8 mouse cellular contexts compared by ENCODE assay signal in genomic region chr11:120186145-120186740, GRCm38 (mm10). TPM values are rescaled to one million over a fixed set of nuclear protein-coding genes. Genes with fewer than 3 reads are reported as not detected.
DNase-seq lines count a peak whose midpoint lies in the region; ATAC-seq and TF ChIP-seq lines count a peak whose summit lies in the region.

No protein-coding gene starts in this region.

- WGBS in lung, embryonic 16.5 days, result 19% methylated on average over 18 of the region's 18 CpGs
- 5% methylated on average over 18 of the region's 18 CpGs for WGBS in forebrain, embryonic 14.5 days
- 9% methylated on average over 18 of the region's 18 CpGs for WGBS in limb, embryonic 14.5 days
- WGBS in stomach, embryonic 14.5 days, result 11% methylated on average over 18 of the region's 18 CpGs

- H3K4me3 ChIP-seq in lung, embryonic 16.5 days (ENCODE audit: low read length), result peak overlapping the region; percentile 85
- peak overlapping the region; percentile 94 for H3K4me3 ChIP-seq in forebrain, embryonic 14.5 days (ENCODE audit: low read depth, low read length)
- H3K4me3 ChIP-seq in limb, embryonic 14.5 days (replicated peaks; ENCODE audit: low read length), result peak overlapping the region; percentile 66
- H3K4me3 ChIP-seq in stomach, embryonic 14.5 days (ENCODE audit: low read depth, low read length), result peak overlapping the region; percentile 66

- no peaks in the 10 kb centered on the region for H3K27me3 ChIP-seq in lung, embryonic 16.5 days (ENCODE audit: control insufficient read depth, insufficient read depth, low read depth, low read length)
- no peaks in the 10 kb centered on the region for H3K27me3 ChIP-seq in forebrain, embryonic 14.5 days (replicated peaks; ENCODE audit: control insufficient read depth, insufficient read depth, low read length)
- H3K27me3 ChIP-seq in limb, embryonic 14.5 days (ENCODE audit: control insufficient read depth, insufficient read depth, low read length), result no peaks in the 10 kb centered on the region
- no peaks in the 10 kb centered on the region for H3K27me3 ChIP-seq in stomach, embryonic 14.5 days (ENCODE audit: control insufficient read depth, insufficient read depth, low read length)

- no peak for DNase-seq in lung, postnatal 25 days (ENCODE audit: low spot score)
- peak; percentile 46 for DNase-seq in forebrain, embryonic 14.5 days (ENCODE audit: low spot score)
- no peak for DNase-seq in limb, embryonic 14.5 days (ENCODE audit: low spot score)
- no peak for DNase-seq in thymus, postnatal 25 days
- DNase-seq in gastrocnemius, postnatal 14 days, result no peak
- DNase-seq in layer of hippocampus, adult 18-20 months (ENCODE audit: low spot score in 2 of 2), result no peak

- no peaks in the 10 kb centered on the region for H3K9me3 ChIP-seq in lung, embryonic 16.5 days (ENCODE audit: control insufficient read depth, low read length)
- H3K9me3 ChIP-seq in forebrain, embryonic 14.5 days (replicated peaks; ENCODE audit: control insufficient read depth, low read length), result no peaks in the 10 kb centered on the region
- no peaks in the 10 kb centered on the region for H3K9me3 ChIP-seq in limb, embryonic 14.5 days (ENCODE audit: control insufficient read depth, low read length)
- no peaks in the 10 kb centered on the region for H3K9me3 ChIP-seq in stomach, embryonic 14.5 days (ENCODE audit: control insufficient read depth, low read depth, low read length)

- peak overlapping the region; percentile 87 for H3K4me2 ChIP-seq in lung, embryonic 16.5 days (ENCODE audit: low read depth, low read length)
- peak overlapping the region; percentile 92 for H3K4me2 ChIP-seq in forebrain, embryonic 14.5 days (ENCODE audit: low read length)
- H3K4me2 ChIP-seq in limb, embryonic 14.5 days (replicated peaks; ENCODE audit: low read depth, low read length, severe bottlenecking), result peak overlapping the region; percentile 95
- H3K4me2 ChIP-seq in stomach, embryonic 14.5 days (replicated peaks; ENCODE audit: low read depth, low read length), result peak overlapping the region; percentile 94

- peaks cover 41% of the 10 kb centered on the region for H3K4me1 ChIP-seq in lung, embryonic 16.5 days (replicated peaks; ENCODE audit: control insufficient read depth, insufficient read depth, low read length)
- peaks cover 41% of the 10 kb centered on the region for H3K4me1 ChIP-seq in forebrain, embryonic 14.5 days (ENCODE audit: control insufficient read depth, insufficient read depth, low read length)
- H3K4me1 ChIP-seq in limb, embryonic 14.5 days (ENCODE audit: control insufficient read depth, insufficient read depth, low read length), result peaks cover 41% of the 10 kb centered on the region
- peaks cover 54% of the 10 kb centered on the region for H3K4me1 ChIP-seq in stomach, embryonic 14.5 days (ENCODE audit: control insufficient read depth, insufficient read depth, low read length)

- H3K27ac ChIP-seq in lung, embryonic 16.5 days (ENCODE audit: low read length), result peak overlapping the region; percentile 87
- peak overlapping the region; percentile 97 for H3K27ac ChIP-seq in forebrain, embryonic 14.5 days (ENCODE audit: low read depth, low read length)
- H3K27ac ChIP-seq in limb, embryonic 14.5 days (replicated peaks; ENCODE audit: low read depth, low read length), result peak overlapping the region; percentile 95
- H3K27ac ChIP-seq in stomach, embryonic 14.5 days (ENCODE audit: low read length), result peak overlapping the region; percentile 97

- peak overlapping the region; percentile 96 for H3K9ac ChIP-seq in lung, embryonic 16.5 days (ENCODE audit: low read length)
- H3K9ac ChIP-seq in forebrain, embryonic 14.5 days (ENCODE audit: low read length), result peak overlapping the region; percentile 99
- H3K9ac ChIP-seq in limb, embryonic 14.5 days (ENCODE audit: low read depth, low read length, severe bottlenecking), result peak overlapping the region; percentile 95
- peak overlapping the region; percentile 99 for H3K9ac ChIP-seq in stomach, embryonic 14.5 days (replicated peaks; ENCODE audit: low read depth, low read length)

- no peaks in the 10 kb centered on the region for H3K36me3 ChIP-seq in lung, embryonic 16.5 days (ENCODE audit: control insufficient read depth, insufficient read depth, low read length)
- H3K36me3 ChIP-seq in forebrain, embryonic 14.5 days (ENCODE audit: control insufficient read depth, insufficient read depth, low read length), result peaks cover 6% of the 10 kb centered on the region; the same call in 1 of the 2 replicates
- H3K36me3 ChIP-seq in limb, embryonic 14.5 days (ENCODE audit: control insufficient read depth, insufficient read depth, low read length), result peaks cover 23% of the 10 kb centered on the region
- 0 out of 2 replicates have a peak, but pooled peaks cover 4% of the 10 kb centered on the region for H3K36me3 ChIP-seq in stomach, embryonic 14.5 days (ENCODE audit: control insufficient read depth, insufficient read depth, low read length)

- no peak for ATAC-seq in lung, embryonic 16.5 days (ENCODE audit: low read depth)
- no peak for ATAC-seq in forebrain, embryonic 14.5 days
- no peak for ATAC-seq in limb, embryonic 14.5 days (ENCODE audit: low FRiP score, low read depth)
- ATAC-seq in stomach, embryonic 14.5 days (ENCODE audit: insufficient number of reproducible peaks, insufficient read depth, low FRiP score, low read depth), result no peak

- intact Hi-C loops in gastrocnemius, postnatal 14 days (cut with DNase I; ENCODE audit: low total_unique reads), result no loop called here

- TF ChIP-seq POLR2A in limb, embryonic 14.5 days (IDR thresholded peaks at IDR 0.05; ENCODE audit: borderline replicate concordance, extremely low read depth, insufficient read depth, insufficient read length), result no peak

RNA-seq across cellular contexts. Expression of gene Slc38a10, which starts 35.1 kb away (rescaled TPM):
- polyA plus RNA-seq in lung, embryonic 16.5 days (2015; fragmentation: Nextera tagmentation; extraction: Ambion mirVana), result 96.3 and 100 TPM in 2 replicates
- 53.6 and 72.5 TPM in 2 replicates for polyA plus RNA-seq in forebrain, embryonic 14.5 days (2014; fragmentation: Nextera tagmentation; extraction: Ambion mirVana)
- 92.3 and 134 TPM in 2 replicates for polyA plus RNA-seq in limb, embryonic 14.5 days (2012; rRNA removed)
- 71.9 and 76.1 TPM in 2 replicates for polyA plus RNA-seq in limb, embryonic 14.5 days (2014; fragmentation: Nextera tagmentation; extraction: Ambion mirVana)
- polyA plus RNA-seq in stomach, embryonic 14.5 days (2014; fragmentation: Nextera tagmentation; extraction: Ambion mirVana), result 68.4 and 71.1 TPM in 2 replicates
- 10 to 100 TPM; 56.1 to 60.8 TPM for total RNA-seq in gastrocnemius, postnatal 14 days (2021)
- total RNA-seq in layer of hippocampus, adult 18-20 months (2021), result 10 to 100 TPM; 81.4 to 86.5 TPM

RNA-seq across cellular contexts. Expression of gene Bahcc1, which starts 46.5 kb away (rescaled TPM):
- 7.0 and 7.5 TPM in 2 replicates for polyA plus RNA-seq in lung, embryonic 16.5 days (2015; fragmentation: Nextera tagmentation; extraction: Ambion mirVana)
- polyA plus RNA-seq in forebrain, embryonic 14.5 days (2014; fragmentation: Nextera tagmentation; extraction: Ambion mirVana), result 12.6 and 14.5 TPM in 2 replicates
- polyA plus RNA-seq in limb, embryonic 14.5 days (2012; rRNA removed), result 22.9 and 28.3 TPM in 2 replicates
- 14.0 and 14.9 TPM in 2 replicates for polyA plus RNA-seq in limb, embryonic 14.5 days (2014; fragmentation: Nextera tagmentation; extraction: Ambion mirVana)
- 12.2 and 13.4 TPM in 2 replicates for polyA plus RNA-seq in stomach, embryonic 14.5 days (2014; fragmentation: Nextera tagmentation; extraction: Ambion mirVana)
- total RNA-seq in gastrocnemius, postnatal 14 days (2021), result 1 to 10 TPM; 3.4 to 8.1 TPM
- 10 to 100 TPM; 17.6 to 19.0 TPM for total RNA-seq in layer of hippocampus, adult 18-20 months (2021)
